Mouse (Mus musculus) heart, embryonic 11.5 days (tissue): ENCODE measurements around the gene Tcte1. TPM values are rescaled to one million over a fixed set of nuclear protein-coding genes. Genes with fewer than 3 reads are reported as not detected.

Experiments
- ATAC-seq: fragments of 200-750 bp; cut with Nextera tagmentation; replicated peaks from 2 replicates; pipeline ENCODE4 v1.8.0; 2017; ENCODE audit warnings: moderate library complexity; ENCODE audit not compliant: insufficient number of reproducible peaks, low FRiP score, low TSS enrichment
- H3K27ac ChIP-seq: fragments of 300-500 bp; sonication (generic); 2 replicates; pipeline ENCODE4 v1.5.1; 2014; ENCODE audit warnings: mild to moderate bottlenecking, low read depth, low read length
- H3K27me3 ChIP-seq: fragments of 300-500 bp; sonication (generic); 2 replicates; pipeline ENCODE4 v1.6.1; 2014; ENCODE audit warnings: mild to moderate bottlenecking, low read length, mixed read lengths; ENCODE audit not compliant: control insufficient read depth, insufficient read depth
- H3K36me3 ChIP-seq: fragments of 300-500 bp; sonication (generic); 2 replicates; pipeline ENCODE4 v1.6.1; 2014; ENCODE audit warnings: mild to moderate bottlenecking, low read length, moderate library complexity, mixed read lengths; ENCODE audit not compliant: control insufficient read depth, insufficient read depth
- H3K4me1 ChIP-seq: fragments of 300-500 bp; sonication (generic); 2 replicates; pipeline ENCODE4 v1.6.1; 2014; ENCODE audit warnings: low read length; ENCODE audit not compliant: control insufficient read depth, insufficient read depth
- H3K4me2 ChIP-seq: fragments of 300-500 bp; sonication (generic); 2 replicates; pipeline ENCODE4 v1.6.1; 2014; ENCODE audit warnings: mild to moderate bottlenecking, moderate library complexity
- H3K4me3 ChIP-seq: fragments of 300-500 bp; sonication (generic); 2 replicates; pipeline ENCODE4 v1.5.1; 2014; ENCODE audit warnings: low read depth, low read length
- H3K9ac ChIP-seq: fragments of 300-500 bp; sonication (generic); 2 replicates; pipeline ENCODE4 v1.6.1; 2014; ENCODE audit warnings: mild to moderate bottlenecking, low read depth, low read length, moderate library complexity
- H3K9me3 ChIP-seq: fragments of 300-500 bp; sonication (generic); replicated peaks from 2 replicates; pipeline ENCODE4 v1.6.1; 2016; ENCODE audit warnings: low read length; ENCODE audit not compliant: control insufficient read depth
- WGBS: fragments of 180-500 bp; shearing (Covaris S2); extraction: QIAGEN DNeasy Blood & Tissue Kit; methylation state at CpG from one replicate; pipeline ENCODE4 v1.1.7; 2014; ENCODE audit not compliant: insufficient replicate concordance; 5-methylcytosine and 5-hydroxymethylcytosine counted together
- polyA plus RNA-seq: library from polyadenylated mRNA; unstranded; fragments of >200 nt; fragmentation: Nextera tagmentation; extraction: Ambion mirVana; gene quantifications from 2 replicates; pipeline ENCODE4 v1.2.1, GENCODE M21; 2014

The Tcte1 gene
- polyA plus RNA-seq, 1 experiment from 2014 or later = 0.13 TPM

- ATAC-seq = no peak
- Histone ChIP-seq H3K27me3 (peaks cover 19% of the 10 kb centered on the region), H3K27ac (no peak overlapping the region), H3K4me2 (peak overlapping the region; percentile 5; the same call in 1 of the 2 replicates), H3K36me3 (no peaks in the 10 kb centered on the region), H3K4me3 (no peak overlapping the region), H3K9ac (no peak overlapping the region), H3K4me1 (0 out of 2 replicates have a peak, but pooled peaks cover 3% of the 10 kb centered on the region), H3K9me3 (no peaks in the 10 kb centered on the region)
- 55% methylated on average over 16 of the region's 16 CpGs for WGBS
Observed at GRCm38 (mm10) chr17:45557998-45558862, 35.0 kb downstream of the Tcte1 start.

- H3K4me2 ChIP-seq = no peak overlapping the region
- peaks cover 10% of the 10 kb centered on the region for H3K4me1 ChIP-seq
- no peak overlapping the region for H3K9ac ChIP-seq
- H3K36me3 ChIP-seq = no peaks in the 10 kb centered on the region
- no peak for ATAC-seq
- no peak overlapping the region for H3K4me3 ChIP-seq
- no peaks in the 10 kb centered on the region for H3K9me3 ChIP-seq
- H3K27me3 ChIP-seq = peaks cover 16% of the 10 kb centered on the region
- no peak overlapping the region for H3K27ac ChIP-seq
- 76% methylated on average over 15 of the region's 15 CpGs for WGBS
Observed at GRCm38 (mm10) chr17:45559732-45560525, 36.7 kb downstream of the Tcte1 start.

GRCm38 (mm10) chr17:45563216-45563615, 40.0 kb downstream of the Tcte1 start:
- H3K9ac ChIP-seq = no peak overlapping the region
- peaks cover 14% of the 10 kb centered on the region for H3K4me1 ChIP-seq
- H3K27ac ChIP-seq = no peak overlapping the region
- 70% methylated on average over 12 of the region's 12 CpGs for WGBS
- peaks cover 12% of the 10 kb centered on the region; the same call in 1 of the 2 replicates for H3K36me3 ChIP-seq
- H3K9me3 ChIP-seq = no peaks in the 10 kb centered on the region
- ATAC-seq = no peak
- no peak overlapping the region for H3K4me3 ChIP-seq
- no peak overlapping the region; the same call in 1 of the 2 replicates for H3K4me2 ChIP-seq
- H3K27me3 ChIP-seq = no peaks in the 10 kb centered on the region

GRCm38 (mm10) chr17:45563655-45564530, 40.7 kb downstream of the Tcte1 start, which contains the start of gene Slc35b2:
Gene Slc35b2 (plus strand): TSS chr17:45563874.
- Histone ChIP-seq H3K36me3 (peaks cover 18% of the 10 kb centered on the region), H3K9ac (peak within 1 kb of the TSS; percentile 91), H3K9me3 (no peaks in the 10 kb centered on the region), H3K4me1 (peaks cover 14% of the 10 kb centered on the region), H3K27ac (peak within 1 kb of the TSS; percentile 80), H3K27me3 (no peaks in the 10 kb centered on the region), H3K4me3 (peak within 1 kb of the TSS; percentile 84), H3K4me2 (peak within 1 kb of the TSS; percentile 84)
- ATAC-seq = peak; percentile 63
- WGBS = under 1% methylated on average over 57 of the region's 61 CpGs

GRCm38 (mm10) chr17:45564531-45565084, 41.4 kb downstream of the Tcte1 start:
- Histone ChIP-seq H3K27ac (peak overlapping the region; percentile 37; the same call in 1 of the 2 replicates), H3K27me3 (no peaks in the 10 kb centered on the region), H3K9ac (peak overlapping the region; percentile 91), H3K4me3 (peak overlapping the region; percentile 84), H3K36me3 (peaks cover 25% of the 10 kb centered on the region), H3K9me3 (no peaks in the 10 kb centered on the region), H3K4me2 (peak overlapping the region; percentile 84), H3K4me1 (peaks cover 14% of the 10 kb centered on the region)
- no peak for ATAC-seq
- 13% methylated on average over 18 of the region's 18 CpGs for WGBS

- WGBS = 96% methylated on average over 11 of the region's 11 CpGs
- Histone ChIP-seq H3K27ac (peak overlapping the region; percentile 37; the same call in 1 of the 2 replicates), H3K36me3 (peaks cover 30% of the 10 kb centered on the region), H3K4me1 (peaks cover 14% of the 10 kb centered on the region), H3K27me3 (no peaks in the 10 kb centered on the region), H3K4me2 (peak overlapping the region; percentile 84), H3K4me3 (peak overlapping the region; percentile 84), H3K9me3 (no peaks in the 10 kb centered on the region), H3K9ac (peak overlapping the region; percentile 91)
- ATAC-seq = no peak
Observed at GRCm38 (mm10) chr17:45565103-45565502, 41.9 kb downstream of the Tcte1 start.

GRCm38 (mm10) chr17:45566031-45566359, 42.8 kb downstream of the Tcte1 start:
- Histone ChIP-seq H3K9me3 (no peaks in the 10 kb centered on the region), H3K4me3 (no peak overlapping the region), H3K27ac (no peak overlapping the region), H3K27me3 (no peaks in the 10 kb centered on the region), H3K4me2 (no peak overlapping the region), H3K4me1 (peaks cover 16% of the 10 kb centered on the region), H3K36me3 (peaks cover 39% of the 10 kb centered on the region), H3K9ac (no peak overlapping the region)
- no peak for ATAC-seq
- 65% methylated on average over 1 of the region's 1 CpGs for WGBS
